Mouse (Mus musculus) embryonic facial prominence, embryonic 10.5 days (tissue): ENCODE data around the gene Pdcd7. TPM values are rescaled to one million over a fixed set of nuclear protein-coding genes. Genes with fewer than 3 reads are reported as not detected.

Experiments used
- DNase-seq: peaks from one replicate; pipeline ENCODE4 v3.0.0-alpha.2; 2017; ENCODE audit warnings: low spot score
- H3K27ac ChIP-seq: fragments of 300-500 bp; sonication (generic); replicated peaks from 2 replicates; pipeline ENCODE4 v1.5.1; 2016; ENCODE audit warnings: mild to moderate bottlenecking
- H3K27me3 ChIP-seq: fragments of 300-500 bp; sonication (generic); replicated peaks from 2 replicates; pipeline ENCODE4 v1.6.1; 2016; ENCODE audit warnings: low read depth, mild to moderate bottlenecking; ENCODE audit not compliant: poor library complexity, severe bottlenecking
- H3K36me3 ChIP-seq: fragments of 300-500 bp; sonication (generic); replicated peaks from 2 replicates; pipeline ENCODE4 v1.6.1; 2016; ENCODE audit warnings: mild to moderate bottlenecking, moderate library complexity
- H3K4me1 ChIP-seq: fragments of 300-500 bp; sonication (generic); 2 replicates; pipeline ENCODE4 v1.6.1; 2016
- H3K4me3 ChIP-seq: fragments of 300-500 bp; sonication (generic); 2 replicates; pipeline ENCODE4 v1.5.1; 2016; ENCODE audit warnings: mild to moderate bottlenecking, moderate library complexity
- H3K9me3 ChIP-seq: fragments of 300-500 bp; sonication (generic); 2 replicates; pipeline ENCODE4 v1.6.1; 2016; ENCODE audit warnings: mild to moderate bottlenecking
- WGBS: fragments of 180-500 bp; shearing (Covaris S2); methylation state at CpG from one replicate; pipeline ENCODE4 v1.1.7; 2016; 5-methylcytosine and 5-hydroxymethylcytosine counted together
- polyA plus RNA-seq: library from polyadenylated mRNA; unstranded; fragments of >200 nt; fragmentation: Nextera tagmentation; extraction: Ambion mirVana; gene quantifications from 2 replicates; pipeline ENCODE4 v1.2.1, GENCODE M21; 2016

Gene Pdcd7
- 10.3 and 10.6 TPM in 2 replicates for polyA plus RNA-seq

- Histone ChIP-seq H3K9me3 (0 out of 2 replicates have a peak, but pooled peaks cover 4% of the 10 kb centered on the region), H3K36me3 (no peaks in the 10 kb centered on the region), H3K27ac (peak within 1 kb of the TSS; percentile 93), H3K27me3 (no peaks in the 10 kb centered on the region), H3K4me1 (peaks cover 21% of the 10 kb centered on the region), H3K4me3 (peak within 1 kb of the TSS; percentile 100)
- DNase-seq, result peak; percentile 95
- WGBS, result under 1% methylated on average over 59 of the region's 59 CpGs
These were observed at the start of gene Pdcd7 for GRCm38 (mm10) chr9:65345854-65346475. Pdcd7 (plus strand) TSS chr9:65346104.

- H3K9me3 ChIP-seq, result no peaks in the 10 kb centered on the region
- no peak overlapping the region for H3K27ac ChIP-seq
- DNase-seq, result no peak
- 97% methylated on average over 2 of the region's 2 CpGs for WGBS
- peaks cover 41% of the 10 kb centered on the region for H3K36me3 ChIP-seq
- H3K27me3 ChIP-seq, result no peaks in the 10 kb centered on the region
- no peak overlapping the region for H3K4me3 ChIP-seq
- peaks cover 21% of the 10 kb centered on the region for H3K4me1 ChIP-seq
These were observed 48.8 kb upstream of the Pdcd7 start for GRCm38 (mm10) chr9:65297056-65297455.

- H3K27me3 ChIP-seq, result no peaks in the 10 kb centered on the region
- H3K36me3 ChIP-seq, result peaks cover 58% of the 10 kb centered on the region
- DNase-seq, result no peak
- no peaks in the 10 kb centered on the region for H3K9me3 ChIP-seq
- 88% methylated on average over 3 of the region's 3 CpGs for WGBS
- no peak overlapping the region for H3K27ac ChIP-seq
- H3K4me3 ChIP-seq, result no peak overlapping the region
- H3K4me1 ChIP-seq, result peaks cover 13% of the 10 kb centered on the region
These were observed 47.1 kb upstream of the Pdcd7 start for GRCm38 (mm10) chr9:65298761-65299160.

GRCm38 (mm10) chr9:65299650-65300049 is 46.3 kb upstream of the Pdcd7 start:
- WGBS, result 95% methylated on average over 7 of the region's 7 CpGs
- H3K36me3 ChIP-seq, result peaks cover 67% of the 10 kb centered on the region

GRCm38 (mm10) chr9:65302327-65302983 is 43.4 kb upstream of the Pdcd7 start:
- no peaks in the 10 kb centered on the region for H3K27me3 ChIP-seq
- H3K36me3 ChIP-seq, result peaks cover 85% of the 10 kb centered on the region
- no peaks in the 10 kb centered on the region for H3K9me3 ChIP-seq
- DNase-seq, result no peak
- H3K4me3 ChIP-seq, result no peak overlapping the region
- H3K27ac ChIP-seq, result no peak overlapping the region
- no peaks in the 10 kb centered on the region for H3K4me1 ChIP-seq
- 94% methylated on average over 4 of the region's 4 CpGs for WGBS

More at GRCm38 (mm10) chr9:65299650-65300049, 46.3 kb upstream of the Pdcd7 start:
- Histone ChIP-seq H3K4me3 (no peak overlapping the region), H3K9me3 (no peaks in the 10 kb centered on the region), H3K27ac (no peak overlapping the region), H3K4me1 (peaks cover 13% of the 10 kb centered on the region), H3K27me3 (no peaks in the 10 kb centered on the region)
- DNase-seq, result no peak

GRCm38 (mm10) chr9:65303586-65303985 is 42.3 kb upstream of the Pdcd7 start:
- Histone ChIP-seq H3K27ac (no peak overlapping the region), H3K9me3 (no peaks in the 10 kb centered on the region), H3K4me1 (no peaks in the 10 kb centered on the region), H3K36me3 (peaks cover 88% of the 10 kb centered on the region), H3K27me3 (no peaks in the 10 kb centered on the region), H3K4me3 (no peak overlapping the region)
- WGBS, result 94% methylated on average over 4 of the region's 4 CpGs
- DNase-seq, result no peak

- no peak for DNase-seq
- Histone ChIP-seq H3K4me3 (no peak overlapping the region), H3K27ac (no peak overlapping the region), H3K36me3 (peaks cover 96% of the 10 kb centered on the region), H3K4me1 (no peaks in the 10 kb centered on the region), H3K27me3 (no peaks in the 10 kb centered on the region), H3K9me3 (no peaks in the 10 kb centered on the region)
- 76% methylated on average over 4 of the region's 4 CpGs for WGBS
These were observed 41.6 kb upstream of the Pdcd7 start for GRCm38 (mm10) chr9:65304300-65304699.

- H3K4me3 ChIP-seq, result no peak overlapping the region
- no peaks in the 10 kb centered on the region for H3K4me1 ChIP-seq
- H3K27ac ChIP-seq, result no peak overlapping the region
- DNase-seq, result no peak
- peaks cover 87% of the 10 kb centered on the region for H3K36me3 ChIP-seq
- WGBS, result 92% methylated on average over 2 of the region's 2 CpGs
- H3K27me3 ChIP-seq, result no peaks in the 10 kb centered on the region
- no peaks in the 10 kb centered on the region for H3K9me3 ChIP-seq
These were observed 39.2 kb upstream of the Pdcd7 start for GRCm38 (mm10) chr9:65306672-65307071.

- Histone ChIP-seq H3K27me3 (no peaks in the 10 kb centered on the region), H3K9me3 (no peaks in the 10 kb centered on the region), H3K4me3 (no peak overlapping the region), H3K27ac (no peak overlapping the region), H3K36me3 (peaks cover 86% of the 10 kb centered on the region), H3K4me1 (no peaks in the 10 kb centered on the region)
- no peak for DNase-seq
- WGBS, result 88% methylated on average over 1 of the region's 1 CpGs
These were observed 37.9 kb upstream of the Pdcd7 start for GRCm38 (mm10) chr9:65308011-65308410.

GRCm38 (mm10) chr9:65312669-65313357 is 33.1 kb upstream of the Pdcd7 start:
- H3K4me3 ChIP-seq, result no peak overlapping the region
- WGBS, result 94% methylated on average over 4 of the region's 4 CpGs
- peak; percentile 12 for DNase-seq
- no peaks in the 10 kb centered on the region for H3K4me1 ChIP-seq
- no peaks in the 10 kb centered on the region for H3K27me3 ChIP-seq
- H3K36me3 ChIP-seq, result peaks cover 77% of the 10 kb centered on the region
- H3K9me3 ChIP-seq, result no peaks in the 10 kb centered on the region
- no peak overlapping the region for H3K27ac ChIP-seq

GRCm38 (mm10) chr9:65313846-65314245 is 32.1 kb upstream of the Pdcd7 start:
- no peaks in the 10 kb centered on the region for H3K27me3 ChIP-seq
- peaks cover 76% of the 10 kb centered on the region for H3K36me3 ChIP-seq
- H3K4me1 ChIP-seq, result no peaks in the 10 kb centered on the region
- no peak overlapping the region for H3K4me3 ChIP-seq
- 98% methylated on average over 1 of the region's 1 CpGs for WGBS
- DNase-seq, result no peak
- H3K27ac ChIP-seq, result no peak overlapping the region
- no peaks in the 10 kb centered on the region for H3K9me3 ChIP-seq

- H3K27ac ChIP-seq, result no peak overlapping the region
- no peak overlapping the region for H3K4me3 ChIP-seq
- 91% methylated on average over 11 of the region's 11 CpGs for WGBS
- no peaks in the 10 kb centered on the region for H3K27me3 ChIP-seq
- H3K4me1 ChIP-seq, result no peaks in the 10 kb centered on the region
- no peak for DNase-seq
- peaks cover 89% of the 10 kb centered on the region for H3K36me3 ChIP-seq
- H3K9me3 ChIP-seq, result no peaks in the 10 kb centered on the region
These were observed 23.5 kb upstream of the Pdcd7 start for GRCm38 (mm10) chr9:65322255-65322900.
